Mouse (Mus musculus) limb, embryonic 11.5 days (tissue): ENCODE results near the gene Pet100. TPM values are rescaled to one million over a fixed set of nuclear protein-coding genes. Genes with fewer than 3 reads are reported as not detected.

Experiments used
- ATAC-seq: fragments of 200-750 bp; cut with Nextera tagmentation; 2 replicates; pipeline ENCODE4 v1.8.0; 2017; ENCODE audit warnings: low read depth; ENCODE audit not compliant: insufficient number of reproducible peaks, low FRiP score, low TSS enrichment
- DNase-seq: peaks from one replicate; pipeline ENCODE4 v3.0.0-alpha.2; 2015; ENCODE audit warnings: low spot score
- H3K27ac ChIP-seq: fragments of 300-500 bp; sonication (generic); replicated peaks from 2 replicates; pipeline ENCODE4 v1.5.1; 2014; ENCODE audit warnings: low read depth, mild to moderate bottlenecking, low read length
- H3K27me3 ChIP-seq: fragments of 300-500 bp; sonication (generic); 2 replicates; pipeline ENCODE4 v1.6.1; 2014; ENCODE audit warnings: mild to moderate bottlenecking, low read length, mixed read lengths; ENCODE audit not compliant: control insufficient read depth, insufficient read depth
- H3K36me3 ChIP-seq: fragments of 300-500 bp; sonication (generic); 2 replicates; pipeline ENCODE4 v1.6.1; 2014; ENCODE audit warnings: mild to moderate bottlenecking, low read length, moderate library complexity, mixed read lengths; ENCODE audit not compliant: control insufficient read depth, insufficient read depth
- H3K4me1 ChIP-seq: fragments of 300-500 bp; sonication (generic); 2 replicates; pipeline ENCODE4 v1.6.1; 2014; ENCODE audit warnings: low read length, mixed read lengths; ENCODE audit not compliant: control insufficient read depth, insufficient read depth
- H3K4me2 ChIP-seq: fragments of 300-500 bp; sonication (generic); 2 replicates; pipeline ENCODE4 v1.6.1; 2014; ENCODE audit warnings: low read depth, mild to moderate bottlenecking, moderate library complexity; ENCODE audit not compliant: severe bottlenecking
- H3K4me3 ChIP-seq: fragments of 300-500 bp; sonication (generic); 2 replicates; pipeline ENCODE4 v1.5.1; 2014; ENCODE audit warnings: low read depth, low read length
- H3K9ac ChIP-seq: fragments of 300-500 bp; sonication (generic); 2 replicates; pipeline ENCODE4 v1.6.1; 2014; ENCODE audit warnings: mild to moderate bottlenecking, low read length
- H3K9me3 ChIP-seq: fragments of 300-500 bp; sonication (generic); 2 replicates; pipeline ENCODE4 v1.6.1; 2016; ENCODE audit warnings: low read length; ENCODE audit not compliant: control insufficient read depth
- WGBS: fragments of 180-500 bp; shearing (Covaris S2); extraction: QIAGEN DNeasy Blood & Tissue Kit; methylation state at CpG from one replicate; pipeline ENCODE4 v1.1.7; 2014; 5-methylcytosine and 5-hydroxymethylcytosine counted together
- polyA plus RNA-seq: library from polyadenylated mRNA; unstranded; fragments of >200 nt; fragmentation: Nextera tagmentation; extraction: Ambion mirVana; gene quantifications from 2 replicates; pipeline ENCODE4 v1.2.1, GENCODE M21; 2014

Pet100 gene
- polyA plus RNA-seq, 1 experiment from 2014 or later, result 106 TPM

DNA sequence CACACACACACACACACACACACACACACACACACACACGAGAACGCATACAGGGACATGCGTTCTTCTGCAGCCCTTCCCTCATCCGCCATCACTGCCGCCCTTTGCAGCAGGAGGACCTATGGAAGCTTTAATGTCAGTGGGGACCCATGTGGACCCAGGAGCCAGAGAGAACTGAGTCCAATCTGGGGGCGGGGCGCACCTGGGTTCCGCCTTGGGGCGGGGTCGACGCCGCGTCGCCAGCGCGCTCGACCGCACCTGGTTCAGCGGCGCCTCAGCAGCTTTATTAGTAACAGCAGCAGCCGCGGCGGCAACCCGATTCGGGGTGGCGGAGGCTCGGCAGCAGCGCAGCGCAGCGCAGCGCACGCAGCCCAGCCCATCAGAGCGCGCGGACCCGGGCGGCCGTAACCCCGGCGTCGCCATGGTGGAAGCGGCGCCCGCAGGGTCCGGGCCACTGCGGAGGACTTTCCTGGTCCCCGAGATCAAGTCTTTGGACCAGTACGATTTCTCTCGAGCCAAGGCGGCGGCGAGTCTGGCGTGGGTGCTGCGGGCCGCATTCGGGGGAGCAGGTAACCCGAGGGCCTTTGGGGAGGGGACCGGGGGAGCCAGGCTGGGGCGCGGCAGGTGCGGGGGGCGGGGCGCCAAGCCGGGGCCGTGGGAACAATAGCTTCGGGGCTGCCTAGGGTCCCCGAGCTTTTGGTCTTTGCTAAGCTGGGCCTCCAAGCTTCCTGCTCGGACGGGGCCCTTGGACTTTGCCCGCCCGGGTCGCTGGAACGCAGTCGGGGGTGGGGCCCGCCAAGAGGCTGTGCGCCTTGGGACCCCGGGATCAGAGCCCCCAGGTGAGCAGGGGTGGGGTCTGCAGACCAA is 33.7 kb upstream of the Pet100 start:
- under 1% methylated on average over 65 of the region's 77 CpGs for WGBS
- peak; percentile 83 for ATAC-seq
- H3K4me3 ChIP-seq, result peak overlapping the region; percentile 74
- DNase-seq, result peak; percentile 81
- H3K36me3 ChIP-seq, result no peaks in the 10 kb centered on the region
- H3K27ac ChIP-seq, result 0 out of 2 replicates have a peak overlapping the region, but pooled peaks have one; percentile 21
- H3K27me3 ChIP-seq, result no peaks in the 10 kb centered on the region; the same call in 1 of the 2 replicates
- H3K4me1 ChIP-seq, result peaks cover 2% of the 10 kb centered on the region; the same call in 1 of the 2 replicates
- peak overlapping the region; percentile 95 for H3K4me2 ChIP-seq
- no peaks in the 10 kb centered on the region for H3K9me3 ChIP-seq
- H3K9ac ChIP-seq, result peak overlapping the region; percentile 67

DNA sequence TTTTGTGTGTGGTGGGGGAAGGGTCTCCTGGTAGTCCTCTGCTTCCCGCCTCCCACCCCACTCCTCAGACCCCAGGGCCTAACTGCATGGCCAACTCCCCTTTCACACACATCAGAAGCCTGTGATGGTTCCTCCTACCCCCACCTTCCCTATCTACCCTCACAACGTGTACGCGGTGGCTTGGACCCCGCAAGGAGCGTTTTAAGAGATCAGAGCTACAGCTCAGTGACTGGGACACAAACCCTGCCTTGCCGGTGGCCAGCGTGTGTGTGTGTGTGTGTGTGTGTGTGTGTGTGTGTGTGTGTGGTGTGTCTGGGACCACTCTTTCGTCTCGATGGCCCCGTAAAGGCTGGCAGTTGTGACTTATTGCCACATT is 33.1 kb upstream of the Pet100 start:
- Histone ChIP-seq H3K9me3 (no peaks in the 10 kb centered on the region), H3K27ac (no peak overlapping the region), H3K4me3 (peak overlapping the region; percentile 74), H3K4me2 (peak overlapping the region; percentile 95), H3K27me3 (no peaks in the 10 kb centered on the region; the same call in 1 of the 2 replicates), H3K36me3 (no peaks in the 10 kb centered on the region), H3K9ac (peak overlapping the region; percentile 67), H3K4me1 (peaks cover 2% of the 10 kb centered on the region; the same call in 1 of the 2 replicates)
- DNase-seq, result no peak
- 3% methylated on average over 11 of the region's 11 CpGs for WGBS
- peak; percentile 27; the same call in 1 of the 2 replicates for ATAC-seq

DNA sequence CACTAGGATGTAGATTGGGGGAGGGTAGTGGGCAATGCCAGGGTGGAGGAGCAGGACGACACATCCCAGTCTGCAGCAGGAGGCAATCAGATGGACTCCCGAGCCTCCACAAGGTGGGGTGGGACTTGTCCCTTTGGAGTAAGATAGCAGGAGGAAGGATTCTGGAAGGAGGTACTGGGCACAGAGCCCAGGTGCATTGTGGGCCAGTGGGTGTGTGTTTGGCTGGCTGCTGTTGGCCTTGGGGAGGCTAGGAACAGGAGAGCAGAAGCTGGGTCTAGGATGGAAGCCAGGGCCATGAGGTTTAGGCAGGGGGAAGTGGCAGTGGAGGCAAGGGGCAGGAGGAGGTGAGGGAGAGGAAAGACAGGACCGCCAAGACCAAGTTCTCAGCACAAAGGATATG is 27.9 kb upstream of the Pet100 start:
- no peak overlapping the region for H3K4me3 ChIP-seq
- no peak overlapping the region for H3K9ac ChIP-seq
- H3K27me3 ChIP-seq, result no peaks in the 10 kb centered on the region
- 72% methylated on average over 3 of the region's 3 CpGs for WGBS
- H3K36me3 ChIP-seq, result no peaks in the 10 kb centered on the region
- no peak overlapping the region for H3K4me2 ChIP-seq
- H3K27ac ChIP-seq, result no peak overlapping the region
- H3K9me3 ChIP-seq, result no peaks in the 10 kb centered on the region
- no peaks in the 10 kb centered on the region for H3K4me1 ChIP-seq
- no peak for ATAC-seq
- DNase-seq, result no peak

DNA sequence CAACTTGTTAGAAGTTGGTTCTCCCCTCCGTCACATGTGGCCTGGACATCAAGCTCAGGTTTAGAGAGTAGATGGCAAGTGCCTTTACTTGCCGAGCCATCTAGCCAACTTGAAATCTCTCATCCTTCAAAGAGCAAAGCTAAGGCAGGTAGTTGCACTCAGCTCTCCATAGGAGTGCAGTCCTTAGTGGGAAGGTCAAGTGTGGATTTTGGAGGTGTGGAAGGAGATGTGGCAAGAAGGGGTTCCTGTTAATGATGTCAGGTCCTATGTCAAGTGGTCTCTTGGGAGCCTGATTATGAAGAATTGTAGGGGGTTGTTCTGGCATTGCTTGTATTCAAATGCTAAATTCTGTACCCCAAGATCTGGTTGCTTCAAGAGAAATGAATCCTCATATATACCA is 26.9 kb upstream of the Pet100 start:
- no peak for ATAC-seq
- H3K36me3 ChIP-seq, result no peaks in the 10 kb centered on the region

DNA sequence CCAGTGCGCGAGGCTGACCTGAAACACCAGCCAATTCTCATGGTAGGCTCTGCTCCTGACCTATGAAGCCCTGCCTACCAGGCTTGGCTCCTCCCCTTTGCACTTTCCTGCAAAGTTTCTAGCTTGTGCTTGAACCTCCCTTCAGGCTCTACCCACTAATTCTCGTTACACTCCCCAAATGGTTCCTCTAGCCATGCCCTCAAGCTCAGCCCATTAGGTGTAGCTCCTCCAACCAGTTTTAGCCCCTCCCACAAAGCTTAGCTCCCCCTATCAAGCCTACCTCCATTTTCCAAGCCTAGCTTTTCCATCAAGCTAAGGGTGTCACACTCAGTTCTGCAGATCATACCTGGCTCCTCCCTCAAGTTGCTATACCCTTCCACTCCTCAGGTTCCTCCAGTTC is 23.3 kb upstream of the Pet100 start:
- no peak overlapping the region for H3K9ac ChIP-seq
- no peak for ATAC-seq
- no peaks in the 10 kb centered on the region for H3K9me3 ChIP-seq
- DNase-seq, result no peak
- H3K27me3 ChIP-seq, result no peaks in the 10 kb centered on the region
- no peaks in the 10 kb centered on the region for H3K4me1 ChIP-seq
- H3K4me2 ChIP-seq, result no peak overlapping the region
- WGBS, result 74% methylated on average over 3 of the region's 3 CpGs
- H3K4me3 ChIP-seq, result no peak overlapping the region
- H3K36me3 ChIP-seq, result no peaks in the 10 kb centered on the region; the same call in 1 of the 2 replicates
- H3K27ac ChIP-seq, result no peak overlapping the region

More for the DNA sequence above, 26.9 kb upstream of the Pet100 start:
- Histone ChIP-seq H3K4me2 (no peak overlapping the region), H3K9ac (no peak overlapping the region), H3K4me1 (no peaks in the 10 kb centered on the region), H3K9me3 (no peaks in the 10 kb centered on the region), H3K27ac (no peak overlapping the region), H3K27me3 (no peaks in the 10 kb centered on the region), H3K4me3 (no peak overlapping the region)
- no peak for DNase-seq
- 85% methylated on average over 2 of the region's 2 CpGs for WGBS

DNA sequence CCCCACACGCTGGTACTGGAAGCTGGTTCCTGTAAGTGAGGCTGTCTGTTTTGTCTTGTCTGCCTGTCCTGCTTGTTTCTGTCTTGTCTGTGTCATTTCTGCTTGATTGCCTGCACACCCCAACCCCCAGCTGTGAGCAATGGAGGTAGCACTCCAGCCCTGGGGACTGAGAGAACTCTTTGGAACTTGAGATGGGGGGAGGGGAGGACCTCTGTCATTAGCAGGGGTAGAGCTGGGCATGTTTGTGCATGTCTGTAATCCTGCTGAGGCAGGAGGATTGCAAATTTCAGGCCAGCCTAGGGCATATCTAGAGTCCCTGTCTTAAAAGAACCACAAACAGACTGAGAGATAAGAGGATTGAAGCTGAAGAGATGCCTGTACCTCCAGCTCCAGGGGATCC is 22.1 kb upstream of the Pet100 start:
- Histone ChIP-seq H3K4me3 (no peak overlapping the region), H3K27ac (no peak overlapping the region), H3K4me1 (no peaks in the 10 kb centered on the region), H3K9ac (no peak overlapping the region), H3K9me3 (no peaks in the 10 kb centered on the region), H3K4me2 (no peak overlapping the region), H3K36me3 (no peaks in the 10 kb centered on the region; the same call in 1 of the 2 replicates), H3K27me3 (no peaks in the 10 kb centered on the region)
- no peak for ATAC-seq
- no peak for DNase-seq
- WGBS, result 80% methylated on average over 1 of the region's 1 CpGs

DNA sequence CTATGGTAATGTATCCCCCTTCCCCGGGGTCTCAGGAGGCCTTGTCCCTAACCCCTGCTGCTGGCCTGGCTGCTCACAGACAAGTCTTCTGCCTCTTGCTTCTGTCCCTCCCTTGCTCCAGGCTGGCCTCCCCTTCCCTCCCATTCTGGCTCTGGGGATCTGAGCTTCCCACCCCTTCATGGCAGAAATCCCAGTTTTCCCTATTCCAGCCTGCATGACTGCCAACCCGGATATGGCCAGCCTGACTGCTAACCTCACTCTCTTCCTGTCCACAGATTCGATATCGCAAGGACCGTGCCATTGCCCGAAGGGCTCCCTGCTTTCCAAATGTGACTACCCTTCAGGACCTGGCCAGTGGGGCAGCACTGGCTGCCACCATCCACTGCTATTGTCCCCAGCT is 20.9 kb upstream of the Pet100 start:
- Histone ChIP-seq H3K4me2 (no peak overlapping the region), H3K9me3 (no peaks in the 10 kb centered on the region), H3K27ac (no peak overlapping the region), H3K36me3 (peaks cover 2% of the 10 kb centered on the region; the same call in 1 of the 2 replicates), H3K27me3 (no peaks in the 10 kb centered on the region), H3K4me1 (no peaks in the 10 kb centered on the region), H3K4me3 (no peak overlapping the region), H3K9ac (no peak overlapping the region)
- ATAC-seq (no peak), DNase-seq (no peak)
- 87% methylated on average over 6 of the region's 6 CpGs for WGBS

DNA sequence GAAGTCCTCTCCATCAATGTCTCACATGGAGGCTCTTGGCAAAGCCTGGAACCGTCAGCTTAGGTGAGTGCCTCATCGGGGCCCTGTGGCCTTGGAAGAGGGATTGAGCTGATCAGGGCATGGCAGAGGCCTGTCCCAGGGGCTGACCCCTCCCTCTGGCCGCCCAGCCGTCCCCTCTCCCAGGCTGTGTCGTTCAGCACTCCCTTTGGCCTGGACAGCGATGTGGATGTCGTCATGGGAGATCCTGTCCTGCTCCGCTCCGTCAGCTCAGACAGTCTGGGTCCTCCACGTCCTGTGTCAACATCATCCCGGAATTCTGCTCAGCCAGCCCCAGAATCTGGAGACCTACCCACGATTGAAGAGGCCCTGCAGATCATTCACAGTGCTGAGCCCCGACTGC is 17.9 kb upstream of the Pet100 start:
- Histone ChIP-seq H3K9ac (no peak overlapping the region), H3K4me1 (no peaks in the 10 kb centered on the region), H3K36me3 (peaks cover 4% of the 10 kb centered on the region; the same call in 1 of the 2 replicates), H3K4me2 (no peak overlapping the region), H3K4me3 (no peak overlapping the region), H3K27ac (no peak overlapping the region), H3K9me3 (no peaks in the 10 kb centered on the region), H3K27me3 (no peaks in the 10 kb centered on the region)
- DNase-seq (no peak), ATAC-seq (no peak)
- WGBS, result 81% methylated on average over 13 of the region's 13 CpGs
